Mouse (Mus musculus): ENCODE results near the gene Atp8a2.

DNA sequence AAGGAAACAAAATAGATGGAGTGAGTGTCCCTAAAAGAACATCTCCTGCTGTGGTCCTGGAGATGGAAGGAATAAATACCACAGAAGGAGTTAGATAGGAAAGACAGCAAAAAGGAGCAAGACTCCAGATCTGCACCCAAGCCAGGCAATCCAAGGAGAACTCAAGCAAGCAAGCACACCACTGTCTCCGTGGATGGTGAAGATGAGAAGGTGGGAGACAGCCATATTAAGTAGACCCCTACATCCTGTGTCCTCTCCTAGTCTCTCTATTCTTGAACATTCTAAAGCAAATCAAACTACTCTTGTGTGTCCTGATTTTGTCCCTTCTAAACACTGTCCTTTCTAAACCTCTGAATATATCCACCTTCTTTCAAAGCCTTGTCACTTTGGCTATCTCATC is 552.8 kb downstream of the Atp8a2 start:
- TF ChIP-seq POLR2A (IDR thresholded peaks at IDR 0.05; ENCODE audit: borderline replicate concordance, insufficient read depth, low read length) (no peak), CTCF (IDR thresholded peaks at IDR 0.05; ENCODE audit: borderline replicate concordance, insufficient read depth, low read depth, low read length) (no peak)

Measured in cerebellum, adult 2 months (tissue).